Mouse (Mus musculus) forebrain, embryonic 10.5 days (tissue): Measurements from ENCODE around the gene Fgfr2. TPM values are rescaled to one million over a fixed set of nuclear protein-coding genes. Genes with fewer than 3 reads are reported as not detected.

Source experiments
- DNase-seq: peaks from one replicate; pipeline ENCODE4 v3.0.0-alpha.2; 2017; ENCODE audit warnings: low spot score; ENCODE audit errors: extremely low spot score
- H3K27ac ChIP-seq: fragments of 300-500 bp; sonication (generic); 2 replicates; pipeline ENCODE4 v1.5.1; 2016; ENCODE audit warnings: mild to moderate bottlenecking
- H3K27me3 ChIP-seq: fragments of 300-500 bp; sonication (generic); 2 replicates; pipeline ENCODE4 v1.6.1; 2016; ENCODE audit warnings: mild to moderate bottlenecking; ENCODE audit not compliant: poor library complexity, severe bottlenecking
- H3K36me3 ChIP-seq: fragments of 300-500 bp; sonication (generic); replicated peaks from 2 replicates; pipeline ENCODE4 v1.6.1; 2016; ENCODE audit warnings: mild to moderate bottlenecking, moderate library complexity
- H3K4me1 ChIP-seq: fragments of 300-500 bp; sonication (generic); 2 replicates; pipeline ENCODE4 v1.6.1; 2016
- H3K4me3 ChIP-seq: fragments of 300-500 bp; sonication (generic); 2 replicates; pipeline ENCODE4 v1.5.1; 2016; ENCODE audit warnings: mild to moderate bottlenecking, moderate library complexity
- H3K9me3 ChIP-seq: fragments of 300-500 bp; sonication (generic); 2 replicates; pipeline ENCODE4 v1.6.1; 2016; ENCODE audit warnings: mild to moderate bottlenecking, moderate library complexity
- WGBS: fragments of 180-500 bp; shearing (Covaris S2); methylation state at CpG from one replicate; pipeline ENCODE4 v1.1.7; 2016; 5-methylcytosine and 5-hydroxymethylcytosine counted together
- polyA plus RNA-seq: library from polyadenylated mRNA; unstranded; fragments of >200 nt; fragmentation: Nextera tagmentation; extraction: Ambion mirVana; gene quantifications from 2 replicates; pipeline ENCODE4 v1.2.1, GENCODE M21; 2016

Fgfr2 gene
- polyA plus RNA-seq, 1 experiment from 2014 or later = 55.7 TPM

DNA sequence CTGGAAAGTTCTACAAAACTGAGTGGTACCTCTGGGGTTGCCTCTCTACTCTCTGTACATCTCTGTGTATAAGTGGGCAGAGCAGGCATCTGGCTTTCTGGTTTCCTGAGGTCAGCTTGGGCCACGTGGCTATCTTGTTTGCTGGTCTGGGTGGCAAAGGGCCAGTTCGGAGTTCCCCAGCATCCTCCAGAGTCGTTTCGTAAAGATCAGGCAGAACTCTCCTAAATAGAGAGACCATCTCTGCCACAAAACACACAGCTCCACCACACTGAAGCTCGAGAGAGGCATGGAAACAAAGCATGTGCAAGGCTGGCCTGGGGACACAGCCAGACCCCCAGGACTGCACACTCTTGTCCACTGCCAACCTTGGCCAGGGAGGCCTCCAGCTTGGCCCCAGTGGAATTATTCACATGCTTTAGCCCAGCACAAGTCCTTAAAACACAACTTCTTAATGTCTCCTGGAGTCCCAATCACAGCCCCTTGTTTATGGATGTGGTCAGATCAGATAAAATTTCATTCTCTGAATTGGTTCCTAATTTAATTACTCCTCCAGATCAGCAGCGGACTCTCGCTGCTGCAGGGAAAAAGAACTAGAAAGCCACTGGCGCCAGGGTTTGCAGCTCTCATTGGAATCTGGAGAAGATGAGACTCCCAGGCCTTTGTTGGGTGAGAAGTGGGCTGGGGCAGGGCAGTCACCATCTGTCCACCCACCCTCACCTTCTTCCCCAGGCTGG is 820.5 kb downstream of the Fgfr2 start:
- Histone ChIP-seq H3K4me3 (no peak overlapping the region), H3K36me3 (no peaks in the 10 kb centered on the region), H3K27me3 (no peaks in the 10 kb centered on the region), H3K4me1 (peaks cover 28% of the 10 kb centered on the region), H3K9me3 (no peaks in the 10 kb centered on the region), H3K27ac (peak overlapping the region; percentile 35; the same call in 1 of the 2 replicates)
- DNase-seq = no peak
- WGBS = 83% methylated on average over 8 of the region's 8 CpGs

- Histone ChIP-seq H3K27ac (no peak overlapping the region), H3K27me3 (no peaks in the 10 kb centered on the region), H3K4me3 (no peak overlapping the region), H3K4me1 (peaks cover 25% of the 10 kb centered on the region), H3K9me3 (no peaks in the 10 kb centered on the region), H3K36me3 (no peaks in the 10 kb centered on the region)
- DNase-seq = no peak
- WGBS = 77% methylated on average over 5 of the region's 5 CpGs
Observed at GRCm38 (mm10) chr7:132299661-132300210, 823.4 kb downstream of the Fgfr2 start.

DNA sequence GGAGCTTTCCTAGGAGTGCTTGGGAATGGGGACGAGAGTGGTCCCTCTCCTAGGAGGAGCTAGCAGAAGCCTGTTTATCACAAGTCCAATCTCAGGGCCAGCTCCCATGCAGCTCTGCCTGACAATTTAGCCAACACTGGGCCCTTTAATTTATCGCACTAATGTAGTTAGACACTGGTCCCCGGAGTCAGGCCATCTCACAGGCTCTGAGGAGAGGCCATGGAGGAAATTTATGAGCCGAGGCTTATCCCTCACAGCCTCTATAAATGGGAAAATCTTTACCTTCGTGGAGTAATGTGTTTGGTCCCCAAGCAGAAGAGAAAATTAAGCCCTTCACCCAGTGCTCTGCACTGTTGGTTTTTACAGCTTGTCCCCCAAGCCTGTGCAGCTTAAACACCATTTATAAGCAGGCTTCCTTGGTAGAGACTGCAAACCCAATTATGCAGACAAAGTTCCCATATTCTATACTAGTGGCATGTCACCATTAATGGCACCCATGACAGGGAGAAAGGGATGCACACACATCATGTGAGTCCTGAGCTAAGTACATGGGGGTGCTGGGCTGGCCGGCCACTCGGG is 824.6 kb downstream of the Fgfr2 start:
- Histone ChIP-seq H3K4me3 (no peak overlapping the region), H3K4me1 (peaks cover 21% of the 10 kb centered on the region), H3K36me3 (no peaks in the 10 kb centered on the region), H3K27ac (no peak overlapping the region), H3K9me3 (no peaks in the 10 kb centered on the region), H3K27me3 (no peaks in the 10 kb centered on the region)
- 91% methylated on average over 7 of the region's 7 CpGs for WGBS
- DNase-seq = no peak

GRCm38 (mm10) chr7:132296661-132297443 is 826.3 kb downstream of the Fgfr2 start:
- WGBS = 78% methylated on average over 4 of the region's 4 CpGs
- DNase-seq = no peak
- no peaks in the 10 kb centered on the region for H3K9me3 ChIP-seq
- no peak overlapping the region for H3K27ac ChIP-seq
- no peaks in the 10 kb centered on the region for H3K36me3 ChIP-seq
- 0 out of 2 replicates have a peak, but pooled peaks cover 11% of the 10 kb centered on the region for H3K4me1 ChIP-seq
- no peak overlapping the region for H3K4me3 ChIP-seq
- H3K27me3 ChIP-seq = no peaks in the 10 kb centered on the region

GRCm38 (mm10) chr7:132296132-132296531 is 827.0 kb downstream of the Fgfr2 start:
- Histone ChIP-seq H3K4me3 (no peak overlapping the region), H3K9me3 (no peaks in the 10 kb centered on the region), H3K27ac (no peak overlapping the region), H3K4me1 (0 out of 2 replicates have a peak, but pooled peaks cover 11% of the 10 kb centered on the region), H3K36me3 (no peaks in the 10 kb centered on the region), H3K27me3 (no peaks in the 10 kb centered on the region)
- DNase-seq = no peak
- WGBS = 92% methylated on average over 3 of the region's 3 CpGs

DNA sequence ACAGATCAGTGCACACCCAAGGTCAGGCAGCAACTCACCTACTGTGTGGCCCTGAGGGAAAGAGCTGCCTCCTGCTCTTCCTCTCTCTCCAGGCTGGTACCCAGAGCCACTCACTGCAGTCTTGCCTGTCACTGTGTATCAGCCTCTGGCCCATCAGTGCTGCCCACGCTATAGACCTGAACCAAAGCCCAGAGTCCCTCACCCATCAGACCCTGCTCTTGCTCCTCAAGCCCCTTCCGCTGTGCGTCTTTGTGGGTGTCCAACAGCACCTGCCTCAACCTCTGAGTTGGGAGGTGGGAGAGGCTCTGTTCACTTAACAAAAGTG is 835.8 kb downstream of the Fgfr2 start:
- WGBS = 76% methylated on average over 3 of the region's 3 CpGs
- Histone ChIP-seq H3K27ac (peak overlapping the region; percentile 62), H3K36me3 (no peaks in the 10 kb centered on the region), H3K4me1 (peaks cover 67% of the 10 kb centered on the region), H3K27me3 (no peaks in the 10 kb centered on the region), H3K4me3 (no peak overlapping the region), H3K9me3 (no peaks in the 10 kb centered on the region)
- DNase-seq = no peak

- Histone ChIP-seq H3K27ac (peak overlapping the region; percentile 62), H3K4me1 (peaks cover 67% of the 10 kb centered on the region), H3K27me3 (no peaks in the 10 kb centered on the region), H3K4me3 (no peak overlapping the region), H3K9me3 (no peaks in the 10 kb centered on the region), H3K36me3 (no peaks in the 10 kb centered on the region)
- no peak for DNase-seq
- WGBS = 65% methylated on average over 14 of the region's 14 CpGs
Observed at GRCm38 (mm10) chr7:132286630-132287339, 836.4 kb downstream of the Fgfr2 start.

- Histone ChIP-seq H3K9me3 (no peaks in the 10 kb centered on the region), H3K27me3 (no peaks in the 10 kb centered on the region), H3K36me3 (no peaks in the 10 kb centered on the region), H3K27ac (peak overlapping the region; percentile 70), H3K4me1 (peaks cover 66% of the 10 kb centered on the region), H3K4me3 (no peak overlapping the region)
- WGBS = 36% methylated on average over 1 of the region's 1 CpGs
- DNase-seq = no peak
Observed at GRCm38 (mm10) chr7:132284795-132285194, 838.4 kb downstream of the Fgfr2 start.

GRCm38 (mm10) chr7:132284048-132284737 is 839.0 kb downstream of the Fgfr2 start:
- Histone ChIP-seq H3K4me3 (no peak overlapping the region), H3K27me3 (no peaks in the 10 kb centered on the region), H3K36me3 (no peaks in the 10 kb centered on the region), H3K4me1 (peaks cover 62% of the 10 kb centered on the region), H3K9me3 (no peaks in the 10 kb centered on the region), H3K27ac (peak overlapping the region; percentile 70)
- DNase-seq = no peak
- 87% methylated on average over 7 of the region's 7 CpGs for WGBS

GRCm38 (mm10) chr7:132282576-132282975 is 840.6 kb downstream of the Fgfr2 start:
- Histone ChIP-seq H3K9me3 (no peaks in the 10 kb centered on the region), H3K4me3 (no peak overlapping the region), H3K27ac (peak overlapping the region; percentile 31; the same call in 1 of the 2 replicates), H3K36me3 (no peaks in the 10 kb centered on the region), H3K4me1 (peaks cover 66% of the 10 kb centered on the region), H3K27me3 (no peaks in the 10 kb centered on the region)
- DNase-seq = no peak
- WGBS = 98% methylated on average over 2 of the region's 2 CpGs

GRCm38 (mm10) chr7:132282161-132282560 is 841.0 kb downstream of the Fgfr2 start:
- H3K4me3 ChIP-seq = no peak overlapping the region
- peaks cover 66% of the 10 kb centered on the region for H3K4me1 ChIP-seq
- WGBS = 87% methylated on average over 3 of the region's 3 CpGs
- H3K9me3 ChIP-seq = no peaks in the 10 kb centered on the region
- peak overlapping the region; percentile 31; the same call in 1 of the 2 replicates for H3K27ac ChIP-seq
- no peaks in the 10 kb centered on the region for H3K27me3 ChIP-seq
- DNase-seq = no peak
- no peaks in the 10 kb centered on the region for H3K36me3 ChIP-seq

DNA sequence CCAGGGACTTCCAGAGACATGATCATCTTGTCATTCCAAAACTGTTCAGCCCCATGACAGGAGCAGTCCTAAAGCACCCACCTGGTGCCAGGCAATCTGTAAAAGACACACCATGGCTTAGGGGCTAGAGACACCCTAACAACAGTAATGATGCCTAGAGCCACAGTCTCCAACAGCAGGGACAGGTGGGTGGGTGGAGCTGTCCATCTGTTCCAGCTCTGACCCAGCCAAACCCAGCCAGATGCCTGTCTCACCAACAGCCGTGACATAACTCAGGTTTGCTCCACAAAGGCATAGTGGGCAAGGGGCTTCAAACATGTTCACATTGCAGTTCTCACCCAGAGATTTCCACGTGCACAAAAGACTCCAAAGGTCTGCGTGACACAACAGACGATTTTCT is 841.4 kb downstream of the Fgfr2 start:
- WGBS = 86% methylated on average over 4 of the region's 4 CpGs
- Histone ChIP-seq H3K27ac (no peak overlapping the region; the same call in 1 of the 2 replicates), H3K4me1 (peaks cover 66% of the 10 kb centered on the region)

More for the DNA sequence above, 841.4 kb downstream of the Fgfr2 start:
- Histone ChIP-seq H3K36me3 (no peaks in the 10 kb centered on the region), H3K9me3 (no peaks in the 10 kb centered on the region), H3K27me3 (no peaks in the 10 kb centered on the region), H3K4me3 (no peak overlapping the region)
- no peak for DNase-seq
